Mouse (Mus musculus) erythroid progenitor cell, adult 5-6 weeks (primary cell): ENCODE measurements around the gene Psmd10. TPM values are rescaled to one million over a fixed set of nuclear protein-coding genes. Genes with fewer than 3 reads are reported as not detected.
A peak's percentile ranks its signal among the peaks of the same experiment; 100 is the strongest.

Experiments used
- ATAC-seq: replicated peaks from 2 replicates; pipeline ENCODE4 v1.8.0; 2016; ENCODE audit warnings: moderate number of reproducible peaks, mild to moderate bottlenecking, moderate TSS enrichment, inconsistent platforms; ENCODE audit not compliant: poor library complexity, low FRiP score, severe bottlenecking
- total RNA-seq, 2 experiments: library from RNA; stranded (forward) in 1 of 2; stranded (reverse) in 1 of 2; fragments of 150-400 nt in 1 of 2; fragments of 186-747, 209-891 nt in 1 of 2; gene quantifications; 2 replicates each; pipeline versions ENCODE4 v1.2.3 to v1.2.4; 2015 to 2017; ENCODE audit warnings: low replicate concordance in 2 of 2

Gene Psmd10
- total RNA-seq (2015; ENCODE audit: low replicate concordance) (18.0 and 26.3 TPM in 2 replicates), total RNA-seq (2017; ENCODE audit: low replicate concordance) (8.3 and 25.5 TPM in 2 replicates)

GRCm38 (mm10) chrX:140956272-140956940 is at the start of gene Psmd10, which contains the start of gene Atg4a:
Psmd10 (minus strand) TSS chrX:140956728.
Atg4a (plus strand) TSS chrX:140956907.
- peak; percentile 87 for ATAC-seq

GRCm38 (mm10) chrX:140998885-140999284 is 42.4 kb upstream of the Psmd10 start:
- ATAC-seq: 0 out of 2 replicates have a peak, but pooled peaks have one; percentile 46

- ATAC-seq: no peak
These were observed 41.5 kb upstream of the Psmd10 start for GRCm38 (mm10) chrX:140997912-140998545.

- ATAC-seq: peak; percentile 61
These were observed 40.5 kb upstream of the Psmd10 start for GRCm38 (mm10) chrX:140996909-140997516.

- ATAC-seq: no peak
These were observed 28.7 kb upstream of the Psmd10 start for GRCm38 (mm10) chrX:140985256-140985655.

- no peak for ATAC-seq
These were observed 28.3 kb upstream of the Psmd10 start for GRCm38 (mm10) chrX:140984795-140985194.

- no peak for ATAC-seq
These were observed 26.9 kb upstream of the Psmd10 start for GRCm38 (mm10) chrX:140983206-140983960.

GRCm38 (mm10) chrX:140980163-140980562 is 23.6 kb upstream of the Psmd10 start:
- no peak for ATAC-seq

- no peak for ATAC-seq
These were observed 23.0 kb upstream of the Psmd10 start for GRCm38 (mm10) chrX:140979546-140979945.

- no peak for ATAC-seq
These were observed 22.4 kb upstream of the Psmd10 start for GRCm38 (mm10) chrX:140978943-140979342.

GRCm38 (mm10) chrX:140956959-140957358 is 431 bp upstream of the Psmd10 start:
- ATAC-seq: peak; percentile 10

GRCm38 (mm10) chrX:140953618-140954017 is 2.9 kb downstream of the Psmd10 start:
- ATAC-seq: peak; percentile 83

- ATAC-seq: no peak
These were observed 20.3 kb downstream of the Psmd10 start for GRCm38 (mm10) chrX:140936271-140936670.

- no peak for ATAC-seq
These were observed 23.3 kb downstream of the Psmd10 start for GRCm38 (mm10) chrX:140933263-140933662.

- no peak for ATAC-seq
These were observed 24.5 kb downstream of the Psmd10 start for GRCm38 (mm10) chrX:140932066-140932465.

- ATAC-seq: no peak
These were observed 35.2 kb downstream of the Psmd10 start for GRCm38 (mm10) chrX:140921321-140921720.

GRCm38 (mm10) chrX:140907360-140907759 is 49.2 kb downstream of the Psmd10 start, which contains the start of gene Vsig1:
Vsig1 (plus strand) TSS chrX:140907608.
- no peak for ATAC-seq

- ATAC-seq: no peak
These were observed 53.0 kb downstream of the Psmd10 start for GRCm38 (mm10) chrX:140903487-140903886.
